Mouse (Mus musculus) splenic B cell, adult 2 months (primary cell): Measurements from ENCODE around the gene Mag.

Experiments
- DNase-seq: peaks from one replicate; pipeline ENCODE4 v3.0.0-alpha.2; 2011; ENCODE audit warnings: low read depth, low spot score
- H3K27me3 ChIP-seq: 2 replicates; pipeline ENCODE4 v1.6.1; 2012; ENCODE audit warnings: mild to moderate bottlenecking, low read length, moderate library complexity, mixed read lengths; ENCODE audit not compliant: control insufficient read depth, poor library complexity, insufficient read depth, severe bottlenecking
- H3K36me3 ChIP-seq: 2 replicates; pipeline ENCODE4 v1.6.1; 2012; ENCODE audit warnings: mild to moderate bottlenecking, low read length, moderate library complexity, mixed read lengths; ENCODE audit not compliant: control insufficient read depth, poor library complexity, insufficient read depth, severe bottlenecking

Gene Mag

GRCm38 (mm10) chr7:30873083-30873482 lies 41.6 kb downstream of the Mag start:
- H3K36me3 ChIP-seq = peaks cover 46% of the 10 kb centered on the region
- peak; percentile 83 for DNase-seq
- no peaks in the 10 kb centered on the region for H3K27me3 ChIP-seq

- peaks cover 22% of the 10 kb centered on the region for H3K36me3 ChIP-seq
- no peaks in the 10 kb centered on the region for H3K27me3 ChIP-seq
- peak; percentile 50 for DNase-seq
These were observed 51.3 kb downstream of the Mag start for GRCm38 (mm10) chr7:30863386-30863785.

GRCm38 (mm10) chr7:30861464-30861863 lies 53.2 kb downstream of the Mag start, which contains the start of gene Ffar1:
Gene Ffar1, minus strand, starts transcription at chr7:30861564.
- Histone ChIP-seq H3K27me3 (no peaks in the 10 kb centered on the region), H3K36me3 (peaks cover 9% of the 10 kb centered on the region)
- no peak for DNase-seq

GRCm38 (mm10) chr7:30859635-30860402 lies 54.9 kb downstream of the Mag start:
- DNase-seq = peak; percentile 83
- Histone ChIP-seq H3K27me3 (no peaks in the 10 kb centered on the region), H3K36me3 (no peaks in the 10 kb centered on the region; the same call in 1 of the 2 replicates)

- Histone ChIP-seq H3K36me3 (no peaks in the 10 kb centered on the region; the same call in 1 of the 2 replicates), H3K27me3 (no peaks in the 10 kb centered on the region)
- peak; percentile 94 for DNase-seq
These were observed 55.4 kb downstream of the Mag start for GRCm38 (mm10) chr7:30859290-30859634.

GRCm38 (mm10) chr7:30857746-30858145 lies 56.9 kb downstream of the Mag start:
- DNase-seq = no peak
- no peaks in the 10 kb centered on the region; the same call in 1 of the 2 replicates for H3K36me3 ChIP-seq
- H3K27me3 ChIP-seq = no peaks in the 10 kb centered on the region

GRCm38 (mm10) chr7:30856078-30856477 lies 58.6 kb downstream of the Mag start, which contains the start of gene Ffar3:
Gene Ffar3, minus strand, starts transcription at chr7:30856178.
- no peaks in the 10 kb centered on the region; the same call in 1 of the 2 replicates for H3K36me3 ChIP-seq
- DNase-seq = no peak
- no peaks in the 10 kb centered on the region for H3K27me3 ChIP-seq

GRCm38 (mm10) chr7:30851421-30851820 lies 63.3 kb downstream of the Mag start:
- H3K36me3 ChIP-seq = no peaks in the 10 kb centered on the region
- no peaks in the 10 kb centered on the region for H3K27me3 ChIP-seq
- no peak for DNase-seq
